Mouse (Mus musculus) midbrain, postnatal 0 days (tissue): ENCODE results near the gene Tnfrsf19. TPM values are rescaled to one million over a fixed set of nuclear protein-coding genes. Genes with fewer than 3 reads are reported as not detected.

Experiments used
- ATAC-seq: fragments of 200-750 bp; cut with Nextera tagmentation; 2 replicates; pipeline ENCODE4 v1.8.0; 2017; ENCODE audit warnings: moderate number of reproducible peaks, mild to moderate bottlenecking, moderate TSS enrichment, moderate library complexity; ENCODE audit not compliant: low FRiP score
- DNase-seq: peaks from one replicate; pipeline ENCODE4 v3.0.0-alpha.2; 2015; ENCODE audit warnings: low spot score
- H3K27ac ChIP-seq: fragments of 300-500 bp; sonication (generic); 2 replicates; pipeline ENCODE4 v1.5.1; 2014; ENCODE audit warnings: low read depth, mild to moderate bottlenecking, low read length, mixed read lengths
- H3K27me3 ChIP-seq: fragments of 300-500 bp; sonication (generic); 2 replicates; pipeline ENCODE4 v1.6.1; 2014; ENCODE audit warnings: low read length, control low read depth, mixed read lengths; ENCODE audit not compliant: insufficient read depth
- H3K36me3 ChIP-seq: fragments of 300-500 bp; sonication (generic); 2 replicates; pipeline ENCODE4 v1.6.1; 2014; ENCODE audit warnings: low read length, control low read depth, mixed read lengths; ENCODE audit not compliant: insufficient read depth
- H3K4me1 ChIP-seq: fragments of 300-500 bp; sonication (generic); 2 replicates; pipeline ENCODE4 v1.6.1; 2014; ENCODE audit warnings: mild to moderate bottlenecking, control low read depth, antibody characterized with exemption, low read length, mixed read lengths; ENCODE audit not compliant: insufficient read depth
- H3K4me2 ChIP-seq: fragments of 300-500 bp; sonication (generic); 2 replicates; pipeline ENCODE4 v1.6.1; 2014; ENCODE audit warnings: low read depth, mild to moderate bottlenecking, low read length, mixed read lengths; ENCODE audit not compliant: poor library complexity, severe bottlenecking
- H3K4me3 ChIP-seq: fragments of 300-500 bp; sonication (generic); 2 replicates; pipeline ENCODE4 v1.5.1; 2014; ENCODE audit warnings: low read depth, mild to moderate bottlenecking, low read length, moderate library complexity
- H3K9ac ChIP-seq: fragments of 300-500 bp; sonication (generic); replicated peaks from 2 replicates; pipeline ENCODE4 v1.6.1; 2014; ENCODE audit warnings: mild to moderate bottlenecking, low read length, moderate library complexity, mixed read lengths; ENCODE audit not compliant: poor library complexity, severe bottlenecking
- H3K9me3 ChIP-seq: fragments of 300-500 bp; sonication (generic); 2 replicates; pipeline ENCODE4 v1.6.1; 2016; ENCODE audit warnings: low read length, control low read depth
- CTCF ChIP-seq: IDR thresholded peaks from 2 replicates; pipeline ENCODE4 v1.5.1; 2016; ENCODE audit warnings: antibody characterized with exemption, mild to moderate bottlenecking
- WGBS: fragments of 180-500 bp; shearing (Covaris S2); extraction: QIAGEN DNeasy Blood & Tissue Kit; methylation state at CpG from one replicate; pipeline ENCODE4 v1.1.7; 2014; 5-methylcytosine and 5-hydroxymethylcytosine counted together
- polyA plus RNA-seq: library from polyadenylated mRNA; unstranded; fragments of >200 nt; fragmentation: Nextera tagmentation; extraction: Ambion mirVana; gene quantifications from 2 replicates; pipeline ENCODE4 v1.2.1, GENCODE M21; 2015
- total RNA-seq: library from RNA; depleted of rRNA; stranded (reverse); fragments of >200 nt; gene quantifications from 2 replicates; pipeline ENCODE4 v1.2.3, GENCODE M21; 2014

Tnfrsf19 gene
- total and polyA plus RNA-seq, 2 experiments from 2014 or later = 29.5 to 42.9 TPM

- ATAC-seq (no peak), DNase-seq (no peak)
- H3K9me3 ChIP-seq = no peaks in the 10 kb centered on the region
- 36% methylated on average over 4 of the region's 4 CpGs for WGBS
- no peaks in the 10 kb centered on the region for H3K36me3 ChIP-seq
- H3K4me3 ChIP-seq = no peak overlapping the region
- no peak overlapping the region for H3K4me2 ChIP-seq
- no peak for TF ChIP-seq CTCF
- H3K9ac ChIP-seq = no peak overlapping the region
- H3K27me3 ChIP-seq = no peaks in the 10 kb centered on the region
- no peak overlapping the region for H3K27ac ChIP-seq
- no peaks in the 10 kb centered on the region for H3K4me1 ChIP-seq
Measured at GRCm38 (mm10) chr14:60985077-60985476, 61.2 kb downstream of the Tnfrsf19 start.

GRCm38 (mm10) chr14:60984266-60984665 is 62.0 kb downstream of the Tnfrsf19 start:
- H3K4me1 ChIP-seq = no peaks in the 10 kb centered on the region
- no peak for TF ChIP-seq CTCF
- no peaks in the 10 kb centered on the region for H3K27me3 ChIP-seq
- no peaks in the 10 kb centered on the region for H3K9me3 ChIP-seq
- no peak overlapping the region for H3K4me3 ChIP-seq
- no peak for ATAC-seq
- H3K27ac ChIP-seq = no peak overlapping the region
- no peak overlapping the region for H3K9ac ChIP-seq
- no peak overlapping the region for H3K4me2 ChIP-seq
- no peak for DNase-seq
- no peaks in the 10 kb centered on the region for H3K36me3 ChIP-seq
- WGBS = 61% methylated on average over 6 of the region's 6 CpGs

- H3K27ac ChIP-seq = no peak overlapping the region
- no peak overlapping the region for H3K4me2 ChIP-seq
- DNase-seq (no peak), ATAC-seq (no peak)
- H3K36me3 ChIP-seq = no peaks in the 10 kb centered on the region
- no peaks in the 10 kb centered on the region for H3K27me3 ChIP-seq
- no peaks in the 10 kb centered on the region for H3K9me3 ChIP-seq
- no peak overlapping the region for H3K4me3 ChIP-seq
- no peak for TF ChIP-seq CTCF
- H3K4me1 ChIP-seq = no peaks in the 10 kb centered on the region
- no peak overlapping the region for H3K9ac ChIP-seq
Measured at GRCm38 (mm10) chr14:60982126-60982525, 64.2 kb downstream of the Tnfrsf19 start.

GRCm38 (mm10) chr14:60980244-60980887 is 65.9 kb downstream of the Tnfrsf19 start:
- no peak for DNase-seq
- 93% methylated on average over 5 of the region's 5 CpGs for WGBS
- Histone ChIP-seq H3K36me3 (no peaks in the 10 kb centered on the region), H3K27ac (no peak overlapping the region), H3K9ac (no peak overlapping the region), H3K4me2 (no peak overlapping the region), H3K27me3 (no peaks in the 10 kb centered on the region), H3K4me3 (no peak overlapping the region), H3K4me1 (no peaks in the 10 kb centered on the region), H3K9me3 (no peaks in the 10 kb centered on the region)
- TF ChIP-seq CTCF = no peak
- no peak for ATAC-seq

GRCm38 (mm10) chr14:60978129-60978528 is 68.2 kb downstream of the Tnfrsf19 start:
- no peak for ATAC-seq
- WGBS = 76% methylated on average over 6 of the region's 6 CpGs
- H3K4me1 ChIP-seq = no peaks in the 10 kb centered on the region

GRCm38 (mm10) chr14:60976231-60976630 is 70.1 kb downstream of the Tnfrsf19 start:
- no peaks in the 10 kb centered on the region for H3K27me3 ChIP-seq
- ATAC-seq (no peak), DNase-seq (no peak)
- no peaks in the 10 kb centered on the region for H3K9me3 ChIP-seq
- no peak overlapping the region for H3K4me3 ChIP-seq
- WGBS = 83% methylated on average over 3 of the region's 3 CpGs
- no peak for TF ChIP-seq CTCF
- peaks cover 4% of the 10 kb centered on the region; the same call in 1 of the 2 replicates for H3K36me3 ChIP-seq
- no peak overlapping the region for H3K27ac ChIP-seq
- no peaks in the 10 kb centered on the region for H3K4me1 ChIP-seq
- no peak overlapping the region for H3K4me2 ChIP-seq
- H3K9ac ChIP-seq = no peak overlapping the region

More at GRCm38 (mm10) chr14:60978129-60978528, 68.2 kb downstream of the Tnfrsf19 start:
- Histone ChIP-seq H3K4me3 (no peak overlapping the region), H3K27ac (no peak overlapping the region), H3K9me3 (no peaks in the 10 kb centered on the region), H3K27me3 (no peaks in the 10 kb centered on the region), H3K9ac (no peak overlapping the region), H3K36me3 (0 out of 2 replicates have a peak, but pooled peaks cover 3% of the 10 kb centered on the region), H3K4me2 (no peak overlapping the region)
- DNase-seq = no peak
- TF ChIP-seq CTCF = no peak
